8 mouse cellular contexts compared by ENCODE assay signal in genomic region chr19:57359701-57360326, GRCm38 (mm10). TPM values are rescaled to one million over a fixed set of nuclear protein-coding genes. Genes with fewer than 3 reads are reported as not detected.
DNase-seq lines count a peak whose midpoint lies in the region; ATAC-seq lines count a peak whose summit lies in the region.

No protein-coding gene starts in this region.

- peak; percentile 18 to 33 for DNase-seq in left cerebral cortex, postnatal 25 days (ENCODE audit: low spot score in 2 of 2)
- no peak for DNase-seq in left cerebral cortex, adult 18-20 months (ENCODE audit: low spot score in 2 of 2)
- peak; percentile 40 for DNase-seq in adrenal gland, postnatal 25 days
- peak; percentile 54 for DNase-seq in forebrain, embryonic 11.5 days (ENCODE audit: low spot score)
- peak; percentile 39 to 42 for DNase-seq in kidney, postnatal 25 days
- no peak for DNase-seq in urinary bladder, adult 2 months (ENCODE audit: low spot score)
- DNase-seq in testis, postnatal 10 days (ENCODE audit: low spot score), result no peak

- H3K4me3 ChIP-seq in forebrain, embryonic 11.5 days (ENCODE audit: low read depth, low read length), result peak overlapping the region; percentile 98
- peak overlapping the region; percentile 92 for H3K4me3 ChIP-seq in neural tube, embryonic 13.5 days

- intact Hi-C loops in left cerebral cortex, postnatal 25 days (cut with DNase I), result no loop called here

- ATAC-seq in forebrain, embryonic 11.5 days (replicated peaks; ENCODE audit: low FRiP score), result no peak
- no peak for ATAC-seq in neural tube, embryonic 13.5 days (ENCODE audit: low read depth)

- no peak overlapping the region for H3K27ac ChIP-seq in forebrain, embryonic 11.5 days (ENCODE audit: low read depth, low read length)
- peak overlapping the region; percentile 98 for H3K27ac ChIP-seq in neural tube, embryonic 13.5 days (replicated peaks)

- H3K9me3 ChIP-seq in forebrain, embryonic 11.5 days (ENCODE audit: control insufficient read depth, low read length), result no peaks in the 10 kb centered on the region
- no peaks in the 10 kb centered on the region for H3K9me3 ChIP-seq in neural tube, embryonic 13.5 days

- H3K4me2 ChIP-seq in forebrain, embryonic 11.5 days (ENCODE audit: low read depth, low read length, severe bottlenecking), result peak overlapping the region; percentile 45
- H3K4me2 ChIP-seq in neural tube, embryonic 13.5 days, result peak overlapping the region; percentile 69

- no peaks in the 10 kb centered on the region for H3K27me3 ChIP-seq in forebrain, embryonic 11.5 days (ENCODE audit: control insufficient read depth, insufficient read depth, low read length)
- H3K27me3 ChIP-seq in neural tube, embryonic 13.5 days, result no peaks in the 10 kb centered on the region

- peak overlapping the region; percentile 24; the same call in 1 of the 2 replicates for H3K9ac ChIP-seq in forebrain, embryonic 11.5 days (ENCODE audit: low read length)
- peak overlapping the region; percentile 99 for H3K9ac ChIP-seq in neural tube, embryonic 13.5 days

- no peaks in the 10 kb centered on the region for H3K36me3 ChIP-seq in forebrain, embryonic 11.5 days (ENCODE audit: control insufficient read depth, insufficient read depth, low read length)
- no peaks in the 10 kb centered on the region for H3K36me3 ChIP-seq in neural tube, embryonic 13.5 days

- H3K4me1 ChIP-seq in forebrain, embryonic 11.5 days (replicated peaks; ENCODE audit: control insufficient read depth, insufficient read depth, low read length), result peaks cover 13% of the 10 kb centered on the region
- H3K4me1 ChIP-seq in neural tube, embryonic 13.5 days (replicated peaks), result peaks cover 60% of the 10 kb centered on the region

- WGBS in forebrain, embryonic 11.5 days, result 47% methylated on average over 10 of the region's 10 CpGs
- 49% methylated on average over 10 of the region's 10 CpGs for WGBS in neural tube, embryonic 13.5 days

RNA-seq across cellular contexts. Expression of gene Fam160b1, which starts 0.7 kb away (rescaled TPM):
- 10 to 100 TPM; 23.3 to 24.0 TPM for total RNA-seq in left cerebral cortex, postnatal 25 days (2021)
- total RNA-seq in left cerebral cortex, adult 18-20 months (2021), result 10 to 100 TPM; 25.3 to 26.3 TPM
- total RNA-seq in adrenal gland, postnatal 25 days (2021), result 21.6 and 23.5 TPM in 2 replicates
- polyA plus RNA-seq in forebrain, embryonic 11.5 days (2014; fragmentation: Nextera tagmentation; extraction: Ambion mirVana), result 14.0 and 14.5 TPM in 2 replicates
- 13.3 and 15.1 TPM in 2 replicates for polyA plus RNA-seq in neural tube, embryonic 13.5 days (2015; fragmentation: Nextera tagmentation; extraction: Ambion mirVana)
- 13.9 and 17.3 TPM in 2 replicates for polyA plus RNA-seq in urinary bladder, adult 2 months (2012; rRNA removed)

RNA-seq across cellular contexts. Expression of gene Ablim1, which starts 45.1 kb away (rescaled TPM):
- total RNA-seq in left cerebral cortex, postnatal 25 days (2021), result 100 to 1,000 TPM; 106 to 113 TPM
- 100 to 1,000 TPM; 115 to 119 TPM for total RNA-seq in left cerebral cortex, adult 18-20 months (2021)
- 32.5 and 35.6 TPM in 2 replicates for total RNA-seq in adrenal gland, postnatal 25 days (2021)
- polyA plus RNA-seq in forebrain, embryonic 11.5 days (2014; fragmentation: Nextera tagmentation; extraction: Ambion mirVana), result 17.0 and 19.9 TPM in 2 replicates
- 46.5 and 48.0 TPM in 2 replicates for polyA plus RNA-seq in neural tube, embryonic 13.5 days (2015; fragmentation: Nextera tagmentation; extraction: Ambion mirVana)
- 24.3 and 40.2 TPM in 2 replicates for polyA plus RNA-seq in urinary bladder, adult 2 months (2012; rRNA removed)

Comparison
In these comparisons a context has a peak if more than half of its experiments do, and no peak if none do; other contexts are left out.
1. DNase-seq: peak in left cerebral cortex, postnatal 25 days (2 of 2), adrenal gland, postnatal 25 days (single experiment), forebrain, embryonic 11.5 days (single experiment) and kidney, postnatal 25 days (2 of 2); none in left cerebral cortex, adult 18-20 months (0 of 2), urinary bladder, adult 2 months (single experiment) and testis, postnatal 10 days (single experiment).